Mouse (Mus musculus) cerebellum, adult 9-10 months (tissue): Measurements from ENCODE around the gene Luzp2.
"Not testable (repeated sequence)": the region's sequence is repeated elsewhere in the genome, so short reads cannot be mapped to it uniquely, and the experiment has no call there.

ENCODE experiments used
- DNase-seq: peaks from one replicate; pipeline ENCODE4 v3.0.0; 2022

Gene Luzp2

DNA sequence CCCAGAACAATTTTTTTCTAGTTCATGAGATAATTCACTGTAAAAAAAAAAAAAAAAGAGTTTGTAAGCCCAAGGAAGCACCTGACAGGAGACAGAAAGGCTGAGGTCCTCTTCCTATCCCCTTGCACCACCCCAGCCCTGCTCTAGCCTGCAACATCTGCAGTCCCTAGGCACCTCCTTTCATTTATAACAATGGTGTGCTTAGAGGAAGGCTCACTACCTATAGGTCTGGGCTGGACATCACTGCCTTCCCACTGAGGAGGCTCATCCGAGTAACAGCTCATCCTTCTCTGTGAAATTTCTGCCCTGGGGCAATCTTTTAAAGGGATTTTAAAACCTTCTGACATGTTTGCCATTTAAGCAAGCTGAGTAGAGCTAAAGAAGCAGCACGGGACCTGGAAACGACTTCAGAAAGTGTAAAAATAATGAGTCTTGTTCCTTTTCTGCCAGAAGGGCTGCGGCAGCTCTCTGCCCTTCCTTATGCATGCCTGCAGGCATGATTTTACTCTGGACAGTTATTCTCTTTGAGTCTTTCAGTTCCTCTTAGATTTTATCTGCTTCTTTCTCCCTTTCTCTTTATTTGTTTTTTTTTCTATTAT is 174.0 kb downstream of the Luzp2 start:
- DNase-seq: no peak

DNA sequence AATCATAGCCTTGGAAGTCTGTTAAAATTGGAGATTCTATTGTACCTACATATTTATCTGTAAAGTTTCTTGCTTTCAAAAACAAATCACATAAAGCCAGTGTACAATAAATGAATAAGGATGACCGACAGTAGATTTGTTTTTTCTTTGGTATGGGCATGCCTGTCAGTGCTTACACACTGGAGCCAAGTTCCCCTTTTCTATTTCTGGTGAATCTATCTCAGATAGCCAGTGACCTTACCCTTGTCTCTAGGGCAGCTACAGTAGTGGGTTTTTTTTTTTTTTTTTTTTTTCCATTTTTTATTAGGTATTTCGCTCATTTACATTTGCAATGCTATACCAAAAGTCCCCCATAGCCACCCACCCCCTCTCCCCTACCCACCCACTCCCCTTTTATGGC is 298.6 kb downstream of the Luzp2 start:
- not testable (repeated sequence) for DNase-seq

DNA sequence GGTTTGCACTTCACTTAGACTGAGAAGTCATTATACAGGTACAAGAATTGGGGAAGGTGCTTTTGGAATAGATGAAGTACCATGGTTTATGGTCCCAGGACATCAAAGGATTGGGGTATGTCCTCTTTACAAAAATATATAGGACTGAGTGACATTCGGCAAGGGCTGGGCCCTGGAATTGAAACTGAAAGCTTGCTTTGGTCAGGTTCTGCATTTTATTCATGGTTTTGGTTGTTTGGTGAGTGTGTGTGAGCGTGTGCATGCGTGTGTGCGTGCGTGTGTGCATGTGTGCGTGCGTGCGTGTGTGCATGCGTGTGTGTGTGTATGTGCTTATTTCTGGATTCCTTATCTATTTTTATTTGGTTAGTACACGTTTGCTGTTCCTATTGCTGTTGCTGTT is 353.6 kb downstream of the Luzp2 start:
- no peak for DNase-seq

DNA sequence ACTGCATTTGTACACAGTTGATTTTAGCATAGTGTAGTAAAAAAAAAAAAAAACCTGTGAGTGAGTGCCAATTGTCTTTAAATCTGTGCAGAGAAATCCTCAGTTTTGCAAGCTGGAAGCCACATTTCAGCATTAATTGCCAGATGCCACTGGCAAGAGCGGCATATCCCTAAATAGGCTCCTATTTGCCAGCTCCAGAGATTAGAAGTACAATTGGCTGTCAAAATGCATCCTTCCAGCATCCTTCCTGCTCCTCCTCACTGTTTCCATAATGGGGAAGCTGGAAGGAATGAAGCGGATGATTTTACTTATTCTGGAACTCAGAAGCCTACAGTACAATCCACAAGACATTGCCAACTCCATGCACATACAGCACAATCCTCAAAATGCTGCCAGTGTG is 354.2 kb downstream of the Luzp2 start:
- DNase-seq: no peak

DNA sequence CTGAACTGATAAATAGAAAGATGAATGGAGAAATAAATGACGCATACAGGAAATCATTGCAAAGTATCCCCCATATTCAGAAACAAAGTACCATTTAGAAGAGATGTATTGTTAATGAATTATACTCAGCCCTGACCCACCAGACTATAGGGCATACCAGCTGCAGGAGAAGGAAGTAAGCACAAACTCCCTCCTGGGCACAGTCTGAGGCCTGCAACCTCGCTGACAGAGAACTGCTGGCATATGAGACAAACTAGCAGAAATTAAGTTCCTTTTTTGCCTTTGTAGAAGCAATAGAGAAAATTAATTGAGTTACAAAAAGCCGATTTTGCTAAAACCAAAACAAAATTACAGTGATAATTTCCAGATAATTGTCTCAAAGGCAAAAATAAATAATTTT is 355.4 kb downstream of the Luzp2 start:
- no peak for DNase-seq

DNA sequence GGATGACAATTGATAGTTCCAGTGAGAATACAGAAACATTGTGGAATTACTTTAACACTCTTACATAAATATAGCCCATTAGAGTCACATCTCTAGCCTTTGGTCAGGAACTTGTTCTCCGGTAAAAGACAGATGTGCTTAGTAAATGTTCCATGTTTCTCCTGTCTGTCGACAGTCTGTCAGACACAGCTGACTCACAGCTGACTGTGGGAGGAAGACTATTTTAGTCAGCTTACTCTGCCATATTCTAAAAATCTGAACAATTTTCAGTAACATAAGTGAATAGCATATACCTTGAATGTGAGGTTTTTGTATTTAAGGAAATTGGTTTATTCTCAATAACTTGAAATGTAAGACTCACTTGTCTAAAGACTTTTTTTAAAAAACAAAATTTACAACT is 363.5 kb downstream of the Luzp2 start:
- DNase-seq: no peak

DNA sequence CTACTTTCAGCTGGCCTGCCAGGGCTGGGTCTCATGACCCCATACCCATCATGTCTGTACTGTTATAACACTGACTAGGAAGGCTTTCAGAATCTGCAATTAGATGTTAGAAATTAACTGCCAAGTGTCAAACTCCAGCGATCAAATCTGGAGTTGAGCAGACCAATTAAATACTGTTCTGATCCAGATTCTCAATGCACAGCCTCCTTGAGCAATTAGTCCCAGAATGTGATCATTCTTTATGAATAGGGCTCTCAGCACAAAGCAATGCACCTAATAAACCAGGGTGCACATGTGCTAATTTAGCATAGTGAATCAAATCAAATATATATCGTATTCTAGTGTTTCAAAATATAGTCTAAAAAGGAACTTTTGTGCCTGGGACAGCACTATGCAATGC is 387.7 kb downstream of the Luzp2 start:
- DNase-seq: no peak

DNA sequence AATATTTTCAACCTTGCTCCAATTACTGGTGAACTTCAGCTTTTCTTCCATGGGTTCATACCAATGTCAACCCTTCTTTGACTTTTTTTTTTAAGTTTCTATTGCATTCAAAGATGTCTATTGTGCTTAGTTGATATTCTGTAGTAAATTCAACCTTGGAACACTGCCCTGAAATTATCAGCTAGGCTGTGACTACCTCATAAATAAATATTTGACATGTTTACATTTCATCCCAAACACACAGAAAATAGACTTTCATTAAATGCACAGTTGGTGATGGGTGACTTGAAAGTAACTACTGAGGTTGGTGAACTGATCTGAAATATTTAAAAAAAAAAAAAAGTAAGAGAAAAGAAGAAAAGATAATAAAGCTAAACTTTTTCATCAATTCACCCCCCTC is 394.1 kb downstream of the Luzp2 start:
- no peak for DNase-seq
